Mouse (Mus musculus) monocyte, adult 2 months (primary cell): ENCODE measurements around the gene Psmc2.

Experiments used
- DNase-seq, 2 experiments: peaks; one replicate each; pipeline ENCODE4 v3.0.0; 2022; ENCODE audit warnings: low spot score in 2 of 2, low read depth in 1 of 2

Psmc2 gene

GRCm38 (mm10) chr5:21785053-21785452 lies at the start of gene Psmc2, which contains the start of gene Dnajc2:
Gene Psmc2 (plus strand): TSS chr5:21785283.
Gene Dnajc2 (minus strand): TSS chr5:21785251.
- peak; percentile 66 to 82 for DNase-seq

GRCm38 (mm10) chr5:21735584-21735983 lies 49.5 kb upstream of the Psmc2 start:
- peak; percentile 32 to 62 for DNase-seq

GRCm38 (mm10) chr5:21736046-21736445 lies 49.0 kb upstream of the Psmc2 start:
- no peak for DNase-seq

- DNase-seq: peak; percentile 54 to 78
Observed at GRCm38 (mm10) chr5:21736956-21737585, 48.0 kb upstream of the Psmc2 start, which contains the start of gene Pmpcb. Gene Pmpcb (plus strand): TSS chr5:21737141.

- no peak for DNase-seq
Observed at GRCm38 (mm10) chr5:21737620-21738019, 47.5 kb upstream of the Psmc2 start.

GRCm38 (mm10) chr5:21739120-21739519 lies 46.0 kb upstream of the Psmc2 start:
- DNase-seq: no peak

- DNase-seq: no peak
Observed at GRCm38 (mm10) chr5:21739881-21740280, 45.2 kb upstream of the Psmc2 start.

GRCm38 (mm10) chr5:21743606-21744005 lies 41.5 kb upstream of the Psmc2 start:
- DNase-seq: no peak

- DNase-seq: no peak
Observed at GRCm38 (mm10) chr5:21744651-21745050, 40.4 kb upstream of the Psmc2 start.

GRCm38 (mm10) chr5:21745966-21746365 lies 39.1 kb upstream of the Psmc2 start:
- DNase-seq: no peak

GRCm38 (mm10) chr5:21768506-21768905 lies 16.6 kb upstream of the Psmc2 start:
- no peak for DNase-seq

GRCm38 (mm10) chr5:21769841-21770240 lies 15.2 kb upstream of the Psmc2 start:
- DNase-seq: no peak

GRCm38 (mm10) chr5:21776491-21776890 lies 8.6 kb upstream of the Psmc2 start:
- no peak for DNase-seq

GRCm38 (mm10) chr5:21784161-21785052 lies 676 bp upstream of the Psmc2 start:
- DNase-seq: no peak

GRCm38 (mm10) chr5:21785776-21786175 lies 693 bp downstream of the Psmc2 start:
- no peak for DNase-seq

GRCm38 (mm10) chr5:21786258-21787185 lies 1.4 kb downstream of the Psmc2 start:
- peak; percentile 83 to 88 for DNase-seq

GRCm38 (mm10) chr5:21787186-21788105 lies 2.4 kb downstream of the Psmc2 start:
- no peak for DNase-seq

GRCm38 (mm10) chr5:21789061-21789460 lies 4.0 kb downstream of the Psmc2 start:
- DNase-seq: no peak

- DNase-seq: no peak
Observed at GRCm38 (mm10) chr5:21792166-21792565, 7.1 kb downstream of the Psmc2 start.

- DNase-seq: no peak
Observed at GRCm38 (mm10) chr5:21802907-21803306, 17.8 kb downstream of the Psmc2 start.
